Mouse (Mus musculus): Measurements from ENCODE around the gene Tdp1.

Gene Tdp1

GRCm38 (mm10) chr12:99897846-99898245 is 13.5 kb downstream of the Tdp1 start:
- no peak for DNase-seq (ENCODE audit: extremely low spot score, low spot score)

GRCm38 (mm10) chr12:99898248-99898870 is 14.0 kb downstream of the Tdp1 start:
- DNase-seq (ENCODE audit: extremely low spot score, low spot score): no peak

GRCm38 (mm10) chr12:99899991-99900390 is 15.7 kb downstream of the Tdp1 start:
- no peak for DNase-seq (ENCODE audit: extremely low spot score, low spot score)

GRCm38 (mm10) chr12:99901973-99902866 is 17.9 kb downstream of the Tdp1 start:
- no peak for DNase-seq (ENCODE audit: extremely low spot score, low spot score)

- DNase-seq (ENCODE audit: extremely low spot score, low spot score): no peak
Measured at GRCm38 (mm10) chr12:99902867-99903370, 18.6 kb downstream of the Tdp1 start.

- no peak for DNase-seq (ENCODE audit: extremely low spot score, low spot score)
Measured at GRCm38 (mm10) chr12:99904537-99904936, 20.2 kb downstream of the Tdp1 start.

- no peak for DNase-seq (ENCODE audit: extremely low spot score, low spot score)
Measured at GRCm38 (mm10) chr12:99911466-99911865, 27.1 kb downstream of the Tdp1 start.

- no peak for DNase-seq (ENCODE audit: extremely low spot score, low spot score)
Measured at GRCm38 (mm10) chr12:99917800-99918427, 33.6 kb downstream of the Tdp1 start.

GRCm38 (mm10) chr12:99919636-99920035 is 35.3 kb downstream of the Tdp1 start:
- DNase-seq (ENCODE audit: extremely low spot score, low spot score): no peak

GRCm38 (mm10) chr12:99921045-99921444 is 36.7 kb downstream of the Tdp1 start:
- no peak for DNase-seq (ENCODE audit: extremely low spot score, low spot score)

- no peak for DNase-seq (ENCODE audit: extremely low spot score, low spot score)
Measured at GRCm38 (mm10) chr12:99923131-99923606, 38.9 kb downstream of the Tdp1 start.

- DNase-seq (ENCODE audit: extremely low spot score, low spot score): no peak
Measured at GRCm38 (mm10) chr12:99923703-99924102, 39.4 kb downstream of the Tdp1 start.

GRCm38 (mm10) chr12:99928311-99928710 is 44.0 kb downstream of the Tdp1 start:
- no peak for DNase-seq (ENCODE audit: extremely low spot score, low spot score)

GRCm38 (mm10) chr12:99929160-99929559 is 44.8 kb downstream of the Tdp1 start:
- no peak for DNase-seq (ENCODE audit: extremely low spot score, low spot score)

- no peak for DNase-seq (ENCODE audit: extremely low spot score, low spot score)
Measured at GRCm38 (mm10) chr12:99932245-99932644, 47.9 kb downstream of the Tdp1 start.

GRCm38 (mm10) chr12:99933630-99934029 is 49.3 kb downstream of the Tdp1 start:
- no peak for DNase-seq (ENCODE audit: extremely low spot score, low spot score)

- DNase-seq (ENCODE audit: extremely low spot score, low spot score): no peak
Measured at GRCm38 (mm10) chr12:99935403-99935802, 51.1 kb downstream of the Tdp1 start.

GRCm38 (mm10) chr12:99938476-99938875 is 54.2 kb downstream of the Tdp1 start:
- no peak for DNase-seq (ENCODE audit: extremely low spot score, low spot score)

GRCm38 (mm10) chr12:99939179-99939578 is 54.9 kb downstream of the Tdp1 start:
- no peak for DNase-seq (ENCODE audit: extremely low spot score, low spot score)

GRCm38 (mm10) chr12:99940704-99941103 is 56.4 kb downstream of the Tdp1 start:
- DNase-seq (ENCODE audit: extremely low spot score, low spot score): no peak

GRCm38 (mm10) chr12:99942441-99942840 is 58.1 kb downstream of the Tdp1 start:
- no peak for DNase-seq (ENCODE audit: extremely low spot score, low spot score)

GRCm38 (mm10) chr12:99952928-99953327 is 68.6 kb downstream of the Tdp1 start:
- DNase-seq (ENCODE audit: extremely low spot score, low spot score): peak; percentile 35

All from neural tube, embryonic 10.5 days (tissue).